Mouse (Mus musculus): Measurements from ENCODE around the gene Tmem14c.

DNA sequence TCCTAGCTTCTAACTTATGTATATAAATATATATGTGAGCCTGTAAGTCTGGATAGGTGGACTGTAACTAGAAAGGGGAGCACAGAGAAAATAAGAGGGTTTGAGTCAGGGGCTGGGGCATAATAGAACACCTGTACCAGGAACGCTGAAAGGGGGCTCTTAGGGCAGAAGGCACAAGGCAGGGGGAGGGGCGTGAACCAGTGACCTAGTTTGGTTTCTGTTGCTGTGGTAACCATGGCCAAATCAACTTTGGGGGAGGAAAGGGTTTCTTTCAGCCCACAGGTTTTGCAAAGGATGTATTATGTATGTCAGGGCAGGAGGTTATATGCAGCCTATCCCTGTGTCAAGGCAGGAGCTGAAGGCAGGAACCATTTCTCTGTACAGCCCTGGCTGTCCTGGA is 44.3 kb upstream of the Tmem14c start:
- TF ChIP-seq SRF (IDR thresholded peaks at IDR 0.05; ENCODE audit: control insufficient read depth, insufficient read length, low read depth) = no peak
- no peak for TF ChIP-seq POLR2A (IDR thresholded peaks at IDR 0.05; ENCODE audit: insufficient read length, low read depth)
- TF ChIP-seq E2F4 (IDR thresholded peaks at IDR 0.05; ENCODE audit: insufficient read depth) = no peak
- no peak for TF ChIP-seq USF1 (IDR thresholded peaks at IDR 0.05; ENCODE audit: low read depth)
- TF ChIP-seq TCF12 (IDR thresholded peaks at IDR 0.05; ENCODE audit: insufficient read depth, poor library complexity, severe bottlenecking) = no peak
- no peak for TF ChIP-seq POLR2AphosphoS2 (IDR thresholded peaks at IDR 0.05; ENCODE audit: insufficient read length, low read depth)
- no peak for TF ChIP-seq MAX (IDR thresholded peaks at IDR 0.05; ENCODE audit: low read depth)
- no peak for TF ChIP-seq REST (IDR thresholded peaks at IDR 0.05; ENCODE audit: insufficient read depth, insufficient read length)
- TF ChIP-seq CEBPB (IDR thresholded peaks at IDR 0.05; ENCODE audit: insufficient read depth, poor library complexity, severe bottlenecking) = no peak

Data from myocyte (in vitro differentiated cells).